Comparison of ENCODE assay signal across 10 mouse cellular contexts in the genomic region with DNA sequence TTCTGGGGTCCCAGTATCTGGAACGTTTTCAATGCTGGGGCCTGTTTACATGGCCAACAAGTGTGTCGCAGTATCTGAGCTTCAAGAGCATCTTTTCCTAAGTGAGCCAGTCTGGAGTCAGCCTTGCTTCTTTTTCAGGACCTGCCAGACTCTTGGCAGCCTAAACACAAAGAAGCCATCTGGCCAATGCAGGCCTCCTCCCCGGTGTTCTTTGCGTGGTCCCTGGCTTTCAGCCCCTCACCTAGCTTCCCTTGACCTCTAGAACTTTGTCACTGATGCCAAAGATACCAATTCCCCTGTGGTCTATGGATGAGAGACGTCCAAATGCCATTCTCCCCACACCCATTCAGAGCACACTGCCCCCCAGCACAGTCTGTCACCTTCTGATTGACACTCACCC.
"Had no signal": no experiment of that assay in that cellular context is flagged by ENCODE, and none has a peak within 500 bp of the region (broad histone marks: within the 10 kb centered on the region; RNA-seq: fewer than 3 reads in every experiment).

No protein-coding gene starts in this region.

- H3K27ac ChIP-seq: left cerebral cortex, adult 2 months; limb, embryonic 12.5 days; liver, embryonic 14.5 days; midbrain, embryonic 12.5 days; stomach, postnatal 0 days had no signal

- DNase-seq: kidney, postnatal 25 days; lung, adult 18-20 months; lung, postnatal 36 days; thymus, postnatal 4 days had no signal

- ATAC-seq: midbrain, embryonic 16.5 days had no signal

- H3K4me1 ChIP-seq: limb, embryonic 12.5 days had no signal

- H3K4me3 ChIP-seq: left cerebral cortex, adult 2 months; limb, embryonic 12.5 days; midbrain, embryonic 12.5 days had no signal
